Mouse (Mus musculus) G1E (cell line): ENCODE data around the gene Irf2bp1. TPM values are rescaled to one million over a fixed set of nuclear protein-coding genes. Genes with fewer than 3 reads are reported as not detected.
A peak's percentile ranks its signal among the peaks of the same experiment; 100 is the strongest.

Experiments used
- ATAC-seq: 2 replicates; pipeline ENCODE4 v1.8.0; 2016; ENCODE audit warnings: mild to moderate bottlenecking; ENCODE audit not compliant: insufficient number of reproducible peaks, poor library complexity, low FRiP score, severe bottlenecking; ENCODE audit errors: extremely low read depth
- DNase-seq: peaks from one replicate; pipeline ENCODE4 v3.0.0; 2012; ENCODE audit warnings: low spot score
- H3K27me3 ChIP-seq: 2 replicates; pipeline ENCODE4 v1.6.1; 2012; ENCODE audit warnings: mild to moderate bottlenecking, low read length, inconsistent platforms; ENCODE audit not compliant: insufficient read depth
- H3K36me3 ChIP-seq: replicated peaks from 2 replicates; pipeline ENCODE3; 2012; ENCODE audit warnings: mild to moderate bottlenecking, inconsistent platforms
- H3K4me1 ChIP-seq: 2 replicates; pipeline ENCODE4 v1.6.1; 2012; ENCODE audit warnings: low read depth, low read length, inconsistent platforms, mixed read lengths; ENCODE audit not compliant: insufficient read depth
- H3K4me3 ChIP-seq: 2 replicates; pipeline ENCODE4 v1.5.1; 2012; ENCODE audit warnings: low read depth, mild to moderate bottlenecking, inconsistent platforms, low read length, moderate library complexity, mixed read lengths
- H3K9me3 ChIP-seq: replicated peaks from 2 replicates; pipeline ENCODE4 v1.6.1; 2012; ENCODE audit warnings: inconsistent platforms
- CTCF ChIP-seq: IDR thresholded peaks from 2 replicates; pipeline ENCODE4 v1.5.1; 2012; ENCODE audit warnings: low read depth, low read length, inconsistent platforms, mixed read lengths
- GATA1 ChIP-seq: IDR thresholded peaks from 2 replicates; pipeline ENCODE4 v1.6.1; 2012; ENCODE audit warnings: borderline replicate concordance, low read length, inconsistent platforms, mixed read lengths
- GATA2 ChIP-seq: IDR thresholded peaks from 2 replicates; pipeline ENCODE4 v1.6.1; 2012; ENCODE audit warnings: low read depth, low read length, inconsistent platforms, borderline replicate concordance
- POLR2AphosphoS5 ChIP-seq: IDR thresholded peaks from 2 replicates; pipeline ENCODE4 v1.6.1; 2012; ENCODE audit warnings: low read depth, low read length, inconsistent platforms; ENCODE audit not compliant: insufficient replicate concordance
- TAL1 ChIP-seq: conservative IDR thresholded peaks from 2 replicates; pipeline ENCODE4 v1.6.1; 2012; ENCODE audit warnings: low read depth, low read length, inconsistent platforms, mixed read lengths
- polyA plus RNA-seq: library from polyadenylated mRNA; stranded (reverse); fragments of >175 nt; gene quantifications from 2 replicates; pipeline ENCODE4 v1.2.3, GENCODE M21; 2012
- total RNA-seq, 2 experiments: library from RNA; stranded (forward) in 1 of 2; stranded (reverse) in 1 of 2; fragments of 200-1000 nt in 1 of 2; fragments of >200 nt in 1 of 2; fragmentation: Nextera tagmentation in 1 of 2; gene quantifications; 2 replicates each; pipeline ENCODE4 v1.2.3; 2014 to 2017

Gene Irf2bp1
- total and polyA plus RNA-seq, 3 experiments = 13.4 to 105 (median 34.9) TPM

DNA sequence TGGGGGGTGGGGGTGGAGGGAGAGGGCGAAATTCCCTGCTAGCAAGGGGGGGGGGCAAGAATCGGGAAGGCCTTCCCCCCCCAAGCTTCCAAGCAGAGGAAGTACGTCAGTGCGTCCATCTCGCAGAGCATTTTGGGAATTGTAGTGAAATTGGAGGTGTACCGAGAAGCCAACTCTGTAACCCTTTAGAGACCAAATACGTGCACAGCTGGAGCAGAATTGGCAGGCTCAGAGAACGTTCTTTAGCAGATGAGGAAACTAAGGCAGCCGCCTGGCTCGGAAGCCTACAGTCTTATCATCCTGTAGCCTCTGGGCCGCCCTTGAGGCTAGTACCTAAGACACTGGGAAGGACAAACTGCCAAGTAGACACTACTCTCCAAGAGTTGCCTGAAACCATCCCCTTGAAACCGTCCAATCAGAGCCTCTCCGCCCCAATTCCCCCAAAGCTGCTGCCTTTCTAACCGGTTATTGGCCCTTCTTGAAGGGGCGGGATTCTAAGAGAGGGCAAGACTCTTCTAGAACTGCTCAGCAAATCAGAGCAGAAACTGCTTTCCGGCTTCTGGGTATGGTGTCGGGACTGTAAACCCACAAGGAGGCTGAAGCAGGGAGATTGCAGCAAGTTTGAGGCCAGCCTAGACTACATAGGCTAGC lies 871 bp upstream of the Irf2bp1 start:
- Histone ChIP-seq H3K27me3 (no peaks in the 10 kb centered on the region), H3K4me3 (peak overlapping the region; percentile 67), H3K36me3 (peaks cover 53% of the 10 kb centered on the region), H3K4me1 (peaks cover 68% of the 10 kb centered on the region), H3K9me3 (no peaks in the 10 kb centered on the region)
- DNase-seq (peak; percentile 75), ATAC-seq (peak; percentile 70)
- TF ChIP-seq GATA2 (no peak), POLR2AphosphoS5 (no peak), TAL1 (no peak), GATA1 (no peak), CTCF (no peak)

DNA sequence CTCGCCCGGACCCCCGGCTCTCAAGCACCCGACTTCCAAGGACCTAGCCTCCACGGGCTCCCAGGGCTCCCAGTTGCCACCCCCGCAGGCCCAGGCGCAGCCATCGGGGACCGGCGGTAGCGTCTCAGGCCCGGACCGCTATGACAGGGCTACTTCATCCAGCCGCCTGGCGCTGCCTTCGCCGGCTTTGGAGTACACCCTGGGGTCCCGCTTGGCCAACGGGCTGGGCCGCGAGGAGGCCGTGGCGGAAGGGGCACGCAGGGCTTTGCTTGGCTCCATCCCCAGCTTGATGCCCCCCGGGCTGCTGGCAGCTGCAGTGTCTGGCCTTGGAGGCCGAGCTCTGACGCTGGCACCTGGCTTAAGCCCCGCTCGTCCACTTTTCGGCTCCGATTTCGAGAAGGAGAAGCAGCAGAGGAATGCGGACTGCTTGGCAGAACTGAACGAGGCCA lies 811 bp downstream of the Irf2bp1 start:
- ATAC-seq (no peak), DNase-seq (no peak)
- peaks cover 68% of the 10 kb centered on the region for H3K4me1 ChIP-seq

DNA sequence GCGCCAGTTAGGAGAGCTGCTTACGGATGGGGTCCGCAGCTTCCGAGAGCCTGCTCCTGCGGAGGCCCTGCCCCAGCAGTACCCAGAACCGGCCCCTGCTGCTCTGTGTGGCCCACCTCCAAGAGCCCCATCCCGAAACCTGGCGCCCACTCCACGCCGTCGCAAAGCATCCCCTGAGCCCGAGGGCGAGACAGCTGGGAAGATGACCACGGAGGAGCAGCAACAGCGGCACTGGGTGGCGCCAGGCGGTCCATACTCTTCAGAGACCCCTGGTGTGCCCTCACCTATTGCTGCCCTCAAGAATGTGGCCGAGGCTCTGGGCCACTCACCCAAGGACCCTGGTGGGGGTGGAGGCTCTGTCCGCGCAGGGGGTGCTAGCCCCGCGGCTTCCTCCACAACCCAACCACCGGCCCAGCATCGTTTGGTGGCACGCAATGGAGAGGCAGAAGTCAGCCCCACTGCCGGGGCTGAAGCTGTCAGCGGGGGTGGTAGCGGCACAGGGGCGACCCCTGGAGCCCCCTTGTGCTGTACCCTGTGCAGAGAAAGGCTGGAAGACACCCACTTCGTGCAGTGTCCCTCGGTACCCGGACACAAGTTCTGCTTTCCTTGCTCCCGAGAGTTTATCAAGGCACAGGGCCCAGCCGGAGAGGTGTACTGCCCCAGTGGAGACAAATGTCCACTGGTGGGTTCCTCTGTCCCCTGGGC lies 1.7 kb downstream of the Irf2bp1 start:
- Histone ChIP-seq H3K9me3 (no peaks in the 10 kb centered on the region), H3K27me3 (no peaks in the 10 kb centered on the region), H3K4me3 (peak overlapping the region; percentile 90), H3K36me3 (peaks cover 55% of the 10 kb centered on the region), H3K4me1 (peaks cover 69% of the 10 kb centered on the region)
- DNase-seq (no peak), ATAC-seq (no peak)
- no peak for TF ChIP-seq GATA2
- no peak for TF ChIP-seq TAL1
- TF ChIP-seq CTCF = no peak
- no peak for TF ChIP-seq POLR2AphosphoS5
- no peak for TF ChIP-seq GATA1

More for the DNA sequence above, 811 bp downstream of the Irf2bp1 start:
- no peaks in the 10 kb centered on the region for H3K9me3 ChIP-seq
- H3K36me3 ChIP-seq = peaks cover 56% of the 10 kb centered on the region
- H3K4me3 ChIP-seq = peak overlapping the region; percentile 90
- TF ChIP-seq TAL1 = no peak
- no peak for TF ChIP-seq GATA1
- no peak for TF ChIP-seq POLR2AphosphoS5
- TF ChIP-seq CTCF = no peak
- TF ChIP-seq GATA2 = no peak
- no peaks in the 10 kb centered on the region for H3K27me3 ChIP-seq

DNA sequence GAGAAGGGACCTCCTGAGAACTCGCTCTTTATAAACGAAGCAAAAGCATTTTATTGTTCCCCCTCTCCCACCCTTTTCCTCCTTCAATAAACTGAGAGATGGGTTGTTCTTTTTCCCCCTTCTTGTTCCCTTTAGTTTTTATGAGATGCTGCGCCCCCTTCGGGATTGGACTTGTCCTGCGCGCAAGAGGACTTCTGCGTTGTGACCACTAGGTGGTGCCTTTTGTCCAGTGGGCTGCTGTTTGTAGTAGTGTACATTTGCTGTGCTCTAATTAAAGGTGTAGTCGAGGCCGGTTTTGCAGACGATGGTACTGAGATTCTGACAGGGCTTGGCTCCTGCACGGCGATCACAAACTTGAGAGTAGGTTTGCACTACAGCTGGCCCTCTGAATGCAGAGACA lies 2.6 kb downstream of the Irf2bp1 start:
- H3K4me1 ChIP-seq = peaks cover 67% of the 10 kb centered on the region
- H3K36me3 ChIP-seq = peaks cover 45% of the 10 kb centered on the region
- no peaks in the 10 kb centered on the region for H3K27me3 ChIP-seq
- ATAC-seq (peak; percentile 43; the same call in 1 of the 2 replicates), DNase-seq (no peak)
- TF ChIP-seq CTCF (peak; percentile 96), POLR2AphosphoS5 (no peak)
- H3K9me3 ChIP-seq = no peaks in the 10 kb centered on the region
- H3K4me3 ChIP-seq = peak overlapping the region; percentile 90; the same call in 1 of the 2 replicates

DNA sequence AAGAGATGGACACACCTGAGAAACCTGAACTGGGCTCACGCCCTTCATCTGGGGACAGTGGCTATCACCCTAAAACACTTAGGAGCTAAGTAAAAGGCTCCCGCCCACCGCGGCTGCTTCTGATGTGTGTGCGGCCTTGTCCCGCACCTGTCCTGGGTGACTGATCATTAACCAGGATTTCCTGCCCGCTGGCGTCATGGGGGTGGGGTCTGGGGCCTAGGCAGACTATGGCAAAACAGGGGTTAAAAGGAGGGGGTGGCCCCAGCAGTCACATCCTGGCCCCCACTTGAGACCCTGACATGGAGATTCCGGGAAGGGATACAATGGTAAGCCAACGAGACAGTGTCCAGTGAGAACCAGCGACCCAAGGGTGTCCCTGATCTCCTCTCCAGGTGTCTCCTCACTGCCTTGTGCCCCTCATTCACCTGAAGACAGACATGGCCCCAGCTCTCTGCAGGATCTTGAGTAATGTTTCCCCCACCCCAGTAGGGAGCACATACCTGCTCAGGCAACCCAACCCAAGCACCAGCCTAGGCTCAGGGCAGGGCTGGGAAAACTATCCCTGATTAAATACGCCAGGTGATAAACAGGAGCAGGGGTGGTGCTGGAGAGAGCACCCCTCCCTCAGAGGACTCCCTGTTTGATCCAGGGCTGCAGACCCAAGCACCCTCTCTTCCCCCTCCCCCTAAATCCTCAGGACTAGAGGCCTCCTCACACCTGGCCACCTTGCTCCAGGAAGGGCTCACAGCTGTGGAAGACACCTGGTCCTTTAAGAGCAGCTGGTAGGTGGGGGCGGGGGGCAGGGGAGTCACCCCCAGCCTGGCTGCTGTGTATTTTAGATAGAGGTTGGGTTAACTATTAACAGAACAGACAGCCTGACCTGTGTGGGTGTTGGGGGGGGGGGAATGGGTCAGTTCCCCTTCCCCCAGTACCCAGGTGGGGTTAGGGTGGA lies 3.5 kb downstream of the Irf2bp1 start:
- Histone ChIP-seq H3K36me3 (peaks cover 45% of the 10 kb centered on the region), H3K4me1 (peaks cover 67% of the 10 kb centered on the region), H3K9me3 (no peaks in the 10 kb centered on the region), H3K27me3 (no peaks in the 10 kb centered on the region), H3K4me3 (no peak overlapping the region; the same call in 1 of the 2 replicates)
- no peak for ATAC-seq
- no peak for DNase-seq
- TF ChIP-seq POLR2AphosphoS5 = no peak

DNA sequence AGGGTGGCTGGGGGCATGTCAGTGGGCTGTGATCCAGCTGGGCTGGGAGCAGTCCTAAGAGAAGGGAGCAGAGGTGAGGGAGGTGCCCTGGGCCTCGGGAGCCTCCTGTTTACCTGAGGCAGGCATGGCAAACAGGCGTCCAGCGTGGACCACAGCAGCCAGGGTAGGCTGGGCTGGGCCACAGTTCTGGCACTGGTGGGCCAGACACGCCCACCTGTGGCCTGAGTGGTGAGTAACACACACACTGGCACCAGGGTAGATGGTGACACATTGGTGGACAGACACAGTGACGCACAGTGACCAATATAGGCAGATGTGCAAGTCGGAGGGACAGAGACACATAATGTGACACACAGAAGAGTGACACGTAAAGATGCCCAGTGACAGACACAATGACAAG lies 6.7 kb downstream of the Irf2bp1 start:
- no peaks in the 10 kb centered on the region for H3K9me3 ChIP-seq
- no peak for TF ChIP-seq TAL1
- TF ChIP-seq CTCF = no peak
- TF ChIP-seq POLR2AphosphoS5 = no peak
- TF ChIP-seq GATA2 = no peak
- TF ChIP-seq GATA1 = no peak
- peaks cover 34% of the 10 kb centered on the region for H3K36me3 ChIP-seq
- peaks cover 12% of the 10 kb centered on the region for H3K27me3 ChIP-seq
- no peak overlapping the region for H3K4me3 ChIP-seq
- DNase-seq (no peak), ATAC-seq (no peak)
- peaks cover 50% of the 10 kb centered on the region for H3K4me1 ChIP-seq
